Mouse (Mus musculus) heart, adult 11 months (tissue): Measurements from ENCODE around the gene Oaf.

Experiments
- DNase-seq: peaks from one replicate; pipeline ENCODE4 v3.0.0; 2022

Gene Oaf

GRCm38 (mm10) chr9:43222429-43222715 lies 17.3 kb downstream of the Oaf start:
- no peak for DNase-seq

GRCm38 (mm10) chr9:43221643-43222428 lies 17.9 kb downstream of the Oaf start:
- peak; percentile 93 for DNase-seq

- DNase-seq: peak; percentile 95
Observed at GRCm38 (mm10) chr9:43210771-43211450, 28.8 kb downstream of the Oaf start.

GRCm38 (mm10) chr9:43210190-43210682 lies 29.5 kb downstream of the Oaf start, which contains the start of gene Pou2f3:
Pou2f3 (minus strand) TSS chr9:43210369.
- peak; percentile 99 for DNase-seq

GRCm38 (mm10) chr9:43206022-43206390 lies 33.7 kb downstream of the Oaf start:
- DNase-seq: no peak

- DNase-seq: peak; percentile 87
Observed at GRCm38 (mm10) chr9:43205343-43206021, 34.2 kb downstream of the Oaf start.

GRCm38 (mm10) chr9:43200212-43200611 lies 39.5 kb downstream of the Oaf start:
- DNase-seq: no peak

- DNase-seq: no peak
Observed at GRCm38 (mm10) chr9:43194001-43194400, 45.7 kb downstream of the Oaf start.

GRCm38 (mm10) chr9:43191561-43191960 lies 48.1 kb downstream of the Oaf start:
- no peak for DNase-seq

- DNase-seq: no peak
Observed at GRCm38 (mm10) chr9:43189021-43189356, 50.7 kb downstream of the Oaf start.

- no peak for DNase-seq
Observed at GRCm38 (mm10) chr9:43188309-43189020, 51.2 kb downstream of the Oaf start.

- peak; percentile 93 for DNase-seq
Observed at GRCm38 (mm10) chr9:43179614-43180013, 60.1 kb downstream of the Oaf start.

GRCm38 (mm10) chr9:43178172-43178571 lies 61.5 kb downstream of the Oaf start:
- no peak for DNase-seq
